Mouse (Mus musculus): ENCODE measurements at regions not wholly inside any gene's neighbourhood (a gene's known extent, or its start where the extent isn't known, plus 50 kb on each side); places are given as distances from the start of the nearest gene placed in this dataset.

- no peak for TF ChIP-seq CTCF (IDR thresholded peaks at IDR 0.05)
- TF ChIP-seq POLR2A (IDR thresholded peaks at IDR 0.05; ENCODE audit: insufficient read depth, low read depth, low read length): no peak
These were observed 251.9 kb upstream of the Mon1b start for GRCm38 (mm10) chr8:113383517-113383916.

Measured in heart, adult 2 months (tissue).